Mouse (Mus musculus): ENCODE data around the gene Slc2a6. TPM values are rescaled to one million over a fixed set of nuclear protein-coding genes. Genes with fewer than 3 reads are reported as not detected.

Slc2a6 gene
- polyA plus RNA-seq, 1 experiment from 2014 or later: 1.5 TPM

- WGBS: 1% methylated on average over 42 of the region's 43 CpGs
- peak within 1 kb of the TSS; percentile 73 for H3K4me2 ChIP-seq
- peaks cover 23% of the 10 kb centered on the region for H3K36me3 ChIP-seq
- H3K4me1 ChIP-seq (replicated peaks): peaks cover 24% of the 10 kb centered on the region
- H3K9ac ChIP-seq (replicated peaks): peak within 1 kb of the TSS; percentile 93
- peak within 1 kb of the TSS; percentile 89 for H3K27ac ChIP-seq
- peak within 1 kb of the TSS; percentile 78 for H3K4me3 ChIP-seq (replicated peaks)
- no peaks in the 10 kb centered on the region for H3K9me3 ChIP-seq
- H3K27me3 ChIP-seq: no peaks in the 10 kb centered on the region
- ATAC-seq (ENCODE audit: insufficient number of reproducible peaks, insufficient read depth, low FRiP score, low TSS enrichment, low read depth): peak; percentile 90
These were observed 18.0 kb downstream of the Slc2a6 start, which contains the start of gene Cacfd1 for GRCm38 (mm10) chr2:27009714-27010244. Gene Cacfd1 (plus strand): TSS chr2:27009926.

GRCm38 (mm10) chr2:27007701-27008100 is 20.1 kb downstream of the Slc2a6 start:
- Histone ChIP-seq H3K4me2 (no peak overlapping the region), H3K4me3 (replicated peaks) (no peak overlapping the region), H3K27me3 (no peaks in the 10 kb centered on the region), H3K9ac (replicated peaks) (no peak overlapping the region), H3K27ac (no peak overlapping the region), H3K4me1 (replicated peaks) (peaks cover 24% of the 10 kb centered on the region), H3K9me3 (no peaks in the 10 kb centered on the region), H3K36me3 (peaks cover 4% of the 10 kb centered on the region; the same call in 1 of the 2 replicates)
- 66% methylated on average over 7 of the region's 7 CpGs for WGBS
- ATAC-seq (ENCODE audit: insufficient number of reproducible peaks, insufficient read depth, low FRiP score, low TSS enrichment, low read depth): no peak

GRCm38 (mm10) chr2:27006255-27006654 is 21.5 kb downstream of the Slc2a6 start:
- Histone ChIP-seq H3K4me2 (no peak overlapping the region), H3K9me3 (no peaks in the 10 kb centered on the region), H3K27ac (no peak overlapping the region), H3K9ac (replicated peaks) (no peak overlapping the region), H3K4me3 (replicated peaks) (no peak overlapping the region), H3K27me3 (no peaks in the 10 kb centered on the region), H3K4me1 (replicated peaks) (peaks cover 18% of the 10 kb centered on the region), H3K36me3 (no peaks in the 10 kb centered on the region)
- 68% methylated on average over 4 of the region's 4 CpGs for WGBS
- ATAC-seq (ENCODE audit: insufficient number of reproducible peaks, insufficient read depth, low FRiP score, low TSS enrichment, low read depth): no peak

DNA sequence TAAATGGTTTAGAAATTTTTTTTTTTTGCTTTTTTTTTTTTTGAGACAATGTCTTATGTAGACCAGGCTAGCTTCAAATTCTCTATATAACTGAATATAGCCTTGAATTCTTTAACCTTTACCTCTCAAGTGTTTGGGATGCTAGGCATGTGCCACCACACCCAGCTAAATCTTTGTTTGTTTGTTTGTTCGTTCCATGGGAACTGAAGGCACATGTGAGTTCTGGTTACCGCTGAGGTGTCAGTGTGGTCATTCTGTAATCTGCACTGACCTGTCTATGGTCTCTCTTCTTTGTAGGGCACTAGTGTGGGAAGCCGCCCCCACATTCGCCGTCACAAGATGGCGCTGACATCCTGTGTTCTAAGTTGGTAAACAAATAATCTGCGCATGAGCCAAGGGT is 29.8 kb downstream of the Slc2a6 start:
- Histone ChIP-seq H3K27me3 (no peaks in the 10 kb centered on the region), H3K4me2 (no peak overlapping the region), H3K36me3 (no peaks in the 10 kb centered on the region), H3K4me1 (replicated peaks) (no peaks in the 10 kb centered on the region), H3K9ac (replicated peaks) (no peak overlapping the region), H3K9me3 (no peaks in the 10 kb centered on the region), H3K27ac (no peak overlapping the region), H3K4me3 (replicated peaks) (no peak overlapping the region)
- ATAC-seq (ENCODE audit: insufficient number of reproducible peaks, insufficient read depth, low FRiP score, low TSS enrichment, low read depth): no peak
- 93% methylated on average over 6 of the region's 7 CpGs for WGBS

DNA sequence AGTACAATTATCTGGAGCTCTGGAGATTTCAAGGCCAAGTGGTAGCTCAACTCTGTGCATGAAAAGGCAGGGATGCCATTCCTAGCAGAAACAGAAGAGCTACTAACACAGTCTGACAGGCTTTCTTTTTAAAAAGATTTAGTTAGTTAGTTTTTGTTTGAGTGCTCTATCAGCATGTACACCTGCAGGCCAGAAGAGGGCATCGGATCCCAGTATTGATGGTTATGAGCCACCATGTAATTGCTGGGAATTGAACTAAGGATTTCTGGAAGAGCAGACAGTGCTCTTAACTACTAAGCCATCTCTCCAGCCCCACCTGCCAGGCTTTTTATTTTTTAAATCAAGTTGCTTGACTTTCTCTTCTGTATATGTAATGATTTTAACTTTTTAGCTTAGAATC is 30.3 kb downstream of the Slc2a6 start:
- Histone ChIP-seq H3K27me3 (no peaks in the 10 kb centered on the region), H3K27ac (no peak overlapping the region), H3K4me3 (replicated peaks) (no peak overlapping the region), H3K9me3 (no peaks in the 10 kb centered on the region), H3K9ac (replicated peaks) (no peak overlapping the region), H3K4me2 (no peak overlapping the region), H3K4me1 (replicated peaks) (no peaks in the 10 kb centered on the region), H3K36me3 (no peaks in the 10 kb centered on the region)
- 90% methylated on average over 1 of the region's 1 CpGs for WGBS
- ATAC-seq (ENCODE audit: insufficient number of reproducible peaks, insufficient read depth, low FRiP score, low TSS enrichment, low read depth): no peak

DNA sequence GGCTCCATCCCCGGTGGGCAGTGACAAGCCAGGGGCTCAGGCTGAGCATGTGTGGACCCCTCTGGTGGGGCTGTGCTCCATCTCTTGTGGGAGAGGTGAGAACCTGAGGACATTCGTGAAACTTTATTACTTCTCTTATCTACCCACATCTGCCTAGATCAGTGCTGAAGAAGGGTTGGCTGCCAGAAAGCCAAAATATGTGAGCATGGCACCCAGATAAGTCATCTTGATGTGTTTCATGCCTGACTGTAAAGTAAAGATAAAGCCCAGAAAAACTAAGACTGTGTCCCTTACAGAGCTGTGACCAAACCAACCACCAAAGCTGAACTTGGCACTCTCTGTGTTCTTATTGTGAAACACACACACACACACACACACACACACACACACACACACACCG is 33.9 kb downstream of the Slc2a6 start:
- no peaks in the 10 kb centered on the region for H3K9me3 ChIP-seq
- 78% methylated on average over 3 of the region's 3 CpGs for WGBS
- H3K36me3 ChIP-seq: no peaks in the 10 kb centered on the region
- no peak overlapping the region for H3K4me3 ChIP-seq (replicated peaks)
- no peaks in the 10 kb centered on the region for H3K27me3 ChIP-seq
- H3K4me1 ChIP-seq (replicated peaks): no peaks in the 10 kb centered on the region
- H3K9ac ChIP-seq (replicated peaks): no peak overlapping the region
- no peak overlapping the region for H3K4me2 ChIP-seq
- ATAC-seq (ENCODE audit: insufficient number of reproducible peaks, insufficient read depth, low FRiP score, low TSS enrichment, low read depth): no peak
- no peak overlapping the region for H3K27ac ChIP-seq

GRCm38 (mm10) chr2:26984640-26985039 is 43.2 kb downstream of the Slc2a6 start:
- Histone ChIP-seq H3K9ac (replicated peaks) (no peak overlapping the region), H3K4me3 (replicated peaks) (no peak overlapping the region), H3K27ac (no peak overlapping the region), H3K27me3 (peaks cover 14% of the 10 kb centered on the region; the same call in 1 of the 2 replicates), H3K4me2 (no peak overlapping the region), H3K9me3 (no peaks in the 10 kb centered on the region), H3K36me3 (no peaks in the 10 kb centered on the region), H3K4me1 (replicated peaks) (no peaks in the 10 kb centered on the region)
- ATAC-seq (ENCODE audit: insufficient number of reproducible peaks, insufficient read depth, low FRiP score, low TSS enrichment, low read depth): no peak
- WGBS: 89% methylated on average over 5 of the region's 5 CpGs

DNA sequence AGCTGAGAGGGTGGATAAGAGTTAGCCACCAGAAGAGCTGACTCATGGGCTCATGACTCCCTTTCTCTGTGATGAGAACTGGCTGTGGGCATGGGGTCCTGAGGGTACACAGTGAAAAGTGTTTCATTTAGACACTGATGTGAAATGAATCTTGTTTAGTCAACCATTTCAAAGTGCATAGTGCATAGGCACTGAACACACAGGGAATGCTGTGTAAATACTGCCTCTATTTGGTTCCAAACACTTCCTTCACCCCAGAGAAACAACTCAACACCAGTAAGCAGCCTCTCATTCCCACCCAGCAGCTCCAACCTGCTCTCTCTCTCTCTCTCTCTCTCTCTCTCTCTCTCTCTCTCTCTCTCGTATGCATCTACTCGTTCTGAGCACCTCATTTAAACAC is 43.6 kb downstream of the Slc2a6 start:
- no peaks in the 10 kb centered on the region for H3K9me3 ChIP-seq
- H3K4me1 ChIP-seq (replicated peaks): no peaks in the 10 kb centered on the region
- H3K4me2 ChIP-seq: no peak overlapping the region
- no peaks in the 10 kb centered on the region for H3K36me3 ChIP-seq
- H3K4me3 ChIP-seq (replicated peaks): no peak overlapping the region
- peaks cover 14% of the 10 kb centered on the region; the same call in 1 of the 2 replicates for H3K27me3 ChIP-seq
- H3K27ac ChIP-seq: no peak overlapping the region
- no peak overlapping the region for H3K9ac ChIP-seq (replicated peaks)
- ATAC-seq (ENCODE audit: insufficient number of reproducible peaks, insufficient read depth, low FRiP score, low TSS enrichment, low read depth): no peak
- 82% methylated on average over 2 of the region's 2 CpGs for WGBS

DNA sequence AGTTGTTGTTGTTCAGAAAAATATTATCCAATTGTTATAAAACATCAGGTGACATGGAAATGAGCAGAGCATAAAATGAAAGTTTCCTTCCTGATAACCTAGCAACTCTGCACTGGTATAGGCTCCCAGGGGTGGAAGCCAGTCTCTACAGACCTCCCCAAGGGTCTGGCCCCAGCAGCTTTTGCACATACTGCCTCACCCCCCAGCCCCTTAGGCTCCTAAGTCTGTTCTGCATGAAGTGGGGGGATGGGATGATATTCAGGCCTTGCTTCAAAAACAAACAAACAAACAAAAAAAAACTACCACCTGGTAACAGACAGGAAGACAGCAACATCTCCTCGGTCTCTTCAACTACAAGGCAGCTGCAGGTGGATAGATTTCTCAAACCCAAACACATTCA is 47.4 kb downstream of the Slc2a6 start:
- Histone ChIP-seq H3K4me3 (replicated peaks) (no peak overlapping the region), H3K4me2 (no peak overlapping the region), H3K4me1 (replicated peaks) (no peaks in the 10 kb centered on the region), H3K27me3 (peaks cover 14% of the 10 kb centered on the region; the same call in 1 of the 2 replicates), H3K9ac (replicated peaks) (no peak overlapping the region), H3K9me3 (no peaks in the 10 kb centered on the region), H3K27ac (no peak overlapping the region), H3K36me3 (no peaks in the 10 kb centered on the region)
- ATAC-seq (ENCODE audit: insufficient number of reproducible peaks, insufficient read depth, low FRiP score, low TSS enrichment, low read depth): no peak
- 81% methylated on average over 1 of the region's 1 CpGs for WGBS

DNA sequence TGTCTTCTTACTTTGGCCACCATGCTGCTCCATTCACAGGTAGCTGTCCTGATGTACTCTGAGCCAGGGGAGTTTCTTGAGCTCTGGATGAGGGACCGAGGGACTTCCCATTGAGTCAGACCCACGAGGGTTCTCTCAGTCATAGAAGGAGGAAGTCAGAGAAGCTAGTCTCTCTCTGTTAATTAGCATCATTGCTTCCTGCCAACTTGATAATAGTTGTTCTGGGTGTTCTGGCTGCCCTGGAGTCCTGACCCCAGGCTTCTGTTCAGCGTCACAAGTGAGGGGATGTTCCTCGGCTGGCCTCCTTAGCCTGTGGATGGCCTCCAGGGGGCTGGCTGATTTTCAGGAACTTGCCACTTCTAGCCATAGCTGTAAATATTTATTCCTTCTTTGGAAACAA is 53.8 kb downstream of the Slc2a6 start:
- H3K4me2 ChIP-seq: no peak overlapping the region
- 0 out of 2 replicates have a peak, but pooled peaks cover 5% of the 10 kb centered on the region for H3K27me3 ChIP-seq
- no peaks in the 10 kb centered on the region for H3K36me3 ChIP-seq
- H3K4me1 ChIP-seq (replicated peaks): peaks cover 10% of the 10 kb centered on the region
- ATAC-seq (ENCODE audit: insufficient number of reproducible peaks, insufficient read depth, low FRiP score, low TSS enrichment, low read depth): no peak
- no peaks in the 10 kb centered on the region for H3K9me3 ChIP-seq
- WGBS: 27% methylated on average over 4 of the region's 4 CpGs
- H3K4me3 ChIP-seq (replicated peaks): no peak overlapping the region
- H3K9ac ChIP-seq (replicated peaks): no peak overlapping the region
- no peak overlapping the region for H3K27ac ChIP-seq

GRCm38 (mm10) chr2:26973116-26973515 is 54.7 kb downstream of the Slc2a6 start, which contains the start of gene Adamts13:
Gene Adamts13 (plus strand): TSS chr2:26973416.
- 0 out of 2 replicates have a peak, but pooled peaks cover 5% of the 10 kb centered on the region for H3K27me3 ChIP-seq
- H3K4me2 ChIP-seq: peak within 1 kb of the TSS; percentile 11; the same call in 1 of the 2 replicates
- peaks cover 10% of the 10 kb centered on the region for H3K4me1 ChIP-seq (replicated peaks)
- no peak for ATAC-seq (ENCODE audit: insufficient number of reproducible peaks, insufficient read depth, low FRiP score, low TSS enrichment, low read depth)
- no peak within 1 kb of the TSS for H3K27ac ChIP-seq
- H3K9me3 ChIP-seq: no peaks in the 10 kb centered on the region
- H3K4me3 ChIP-seq (replicated peaks): no peak within 1 kb of the TSS
- H3K36me3 ChIP-seq: no peaks in the 10 kb centered on the region
- H3K9ac ChIP-seq (replicated peaks): no peak within 1 kb of the TSS
- 61% methylated on average over 3 of the region's 3 CpGs for WGBS
